Mouse (Mus musculus): ENCODE results near the gene Zyx.

DNA sequence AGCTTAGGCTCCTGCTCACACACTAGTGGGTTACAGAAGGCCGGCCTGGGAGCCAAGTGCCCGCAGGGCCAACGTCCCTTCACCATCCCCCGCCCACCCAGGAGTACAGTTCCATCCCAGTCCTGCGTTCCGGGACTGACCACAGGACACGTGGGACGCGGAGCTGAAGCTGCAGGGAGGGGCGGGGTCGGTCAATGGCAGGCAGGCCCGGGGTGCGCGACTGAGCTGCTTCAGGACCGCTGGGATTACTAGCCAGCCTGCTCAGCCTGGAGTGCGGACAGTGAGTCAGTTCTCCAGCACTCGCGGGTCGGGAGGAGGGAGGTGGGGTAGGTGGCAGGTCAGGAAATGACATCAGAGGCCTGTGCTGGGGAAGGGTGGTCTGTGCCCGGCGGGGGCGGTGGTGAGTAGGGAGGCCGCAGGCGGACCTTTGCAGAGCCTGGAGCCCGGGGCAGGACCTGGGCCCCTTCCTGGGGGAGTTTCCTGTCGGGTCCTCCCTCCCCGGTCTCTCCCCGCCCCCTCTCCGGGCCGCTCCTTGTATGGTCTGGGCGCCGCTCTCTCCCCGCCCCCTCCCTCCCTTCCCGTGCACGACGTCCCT, at the start of gene Zyx:
- TF ChIP-seq CTCF (IDR thresholded peaks at IDR 0.05; ENCODE audit: low read depth, low read length) (no peak), POLR2A (IDR thresholded peaks at IDR 0.05; ENCODE audit: borderline replicate concordance, low read depth, low read length) (no peak)
